Mouse (Mus musculus) cortical plate, adult 2 months (tissue): ENCODE results near the gene Nipal4.

Experiments used
- CTCF ChIP-seq: fragments of 200-500 bp; IDR thresholded peaks from 2 replicates; pipeline ENCODE4 v1.5.1; 2011; ENCODE audit warnings: mild to moderate bottlenecking, control low read depth, low read length; ENCODE audit not compliant: insufficient read depth; ENCODE audit errors: extremely low read depth
- POLR2A ChIP-seq: fragments of 200-500 bp; IDR thresholded peaks from 2 replicates; pipeline ENCODE4 v1.6.1; 2011; ENCODE audit warnings: mild to moderate bottlenecking, low read length, control low read depth; ENCODE audit not compliant: insufficient read depth; ENCODE audit errors: extremely low read depth

DNA sequence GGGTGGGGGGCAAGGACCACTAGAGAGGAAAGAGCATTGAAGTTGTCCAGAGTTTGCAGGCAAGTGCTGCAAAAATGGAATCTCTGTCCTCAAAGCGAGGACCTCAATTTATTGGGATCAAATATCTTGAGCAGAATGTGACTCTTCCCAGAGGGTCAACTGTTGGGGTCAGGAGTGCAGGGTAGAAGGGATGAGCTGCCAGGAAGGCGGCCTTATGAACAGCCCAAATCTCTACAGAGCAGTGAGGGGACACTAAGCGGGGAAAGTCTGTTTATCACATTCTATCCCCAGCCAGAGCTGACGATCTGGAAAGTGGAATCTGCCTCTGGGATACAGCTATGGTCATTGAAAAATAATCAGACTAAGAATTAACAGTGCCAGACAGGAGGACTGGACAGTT is 27.9 kb upstream of the Nipal4 start:
- TF ChIP-seq POLR2A (no peak), CTCF (no peak)
